Mouse (Mus musculus) bone marrow, adult 2 months (tissue): ENCODE measurements around the gene Mrps26.
A peak's percentile ranks its signal among the peaks of the same experiment; 100 is the strongest.

Experiments
- CTCF ChIP-seq: fragments of 200-500 bp; IDR thresholded peaks from 2 replicates; pipeline ENCODE4 v1.5.1; 2011; ENCODE audit warnings: low read length, control low read depth; ENCODE audit not compliant: control insufficient read depth, insufficient read depth
- POLR2A ChIP-seq: fragments of 200-500 bp; IDR thresholded peaks from 2 replicates; pipeline ENCODE4 v1.6.1; 2011; ENCODE audit warnings: low read depth, mild to moderate bottlenecking, control low read depth, low read length, borderline replicate concordance; ENCODE audit not compliant: control insufficient read depth

DNA sequence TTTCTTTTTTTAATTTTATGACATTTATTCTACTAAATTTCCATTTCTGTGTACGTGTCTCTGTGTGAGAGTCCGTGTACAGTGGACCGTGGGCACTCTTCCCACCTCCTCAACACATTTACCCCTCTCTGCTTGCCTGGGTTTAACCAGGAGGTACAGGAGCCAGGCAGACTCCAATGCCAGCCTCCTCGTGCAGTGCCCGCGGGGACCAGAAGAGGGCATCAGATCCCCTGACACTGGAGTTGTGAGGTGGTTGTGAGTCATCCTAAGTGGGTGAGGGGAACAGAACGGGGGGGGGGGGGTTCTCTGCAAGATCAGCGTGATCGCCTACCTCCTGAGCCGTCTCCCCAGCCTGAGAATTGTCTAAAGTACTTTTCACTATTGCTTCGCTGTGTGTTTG is 14.6 kb downstream of the Mrps26 start:
- peak; percentile 67 for TF ChIP-seq CTCF
- no peak for TF ChIP-seq POLR2A
